Mouse (Mus musculus) layer of hippocampus, adult 9-11 months (tissue): ENCODE measurements around the gene Ldhb.
"Not testable (repeated sequence)": the region's sequence is repeated elsewhere in the genome, so short reads cannot be mapped to it uniquely, and the experiment has no call there.

Experiments used
- DNase-seq: peaks from one replicate; pipeline ENCODE4 v3.0.0; 2022

Gene Ldhb

DNA sequence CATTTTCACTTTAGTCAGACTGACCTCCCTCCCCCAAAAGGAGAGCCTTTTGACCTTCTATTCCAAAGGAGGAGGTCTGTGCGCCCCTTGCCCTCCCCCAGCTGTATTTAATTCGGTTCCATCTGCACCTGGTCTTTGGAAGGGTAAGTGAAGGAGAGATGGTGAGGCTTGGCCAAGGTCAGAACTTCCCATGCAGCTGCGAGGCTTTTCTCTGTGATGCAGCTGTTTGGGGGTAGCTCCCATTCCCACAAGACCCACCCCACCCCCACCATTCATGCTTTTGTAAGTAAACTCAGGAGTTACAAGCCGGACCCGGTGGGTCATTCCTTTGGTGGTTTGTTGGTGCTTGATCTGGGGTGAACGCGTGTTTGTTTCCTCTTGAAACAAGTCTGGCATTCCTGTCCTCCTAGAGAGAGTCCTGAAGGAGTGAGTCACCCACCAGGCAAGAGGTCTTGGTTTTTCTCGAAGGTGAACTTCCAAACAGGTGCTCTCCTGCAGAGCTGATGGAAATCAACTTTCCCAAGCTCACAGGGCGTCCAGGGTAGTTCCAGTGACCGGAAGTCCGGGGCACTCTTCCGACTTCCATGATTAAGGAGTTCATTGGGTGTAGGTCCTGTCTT is 3.9 kb upstream of the Ldhb start:
- no peak for DNase-seq

DNA sequence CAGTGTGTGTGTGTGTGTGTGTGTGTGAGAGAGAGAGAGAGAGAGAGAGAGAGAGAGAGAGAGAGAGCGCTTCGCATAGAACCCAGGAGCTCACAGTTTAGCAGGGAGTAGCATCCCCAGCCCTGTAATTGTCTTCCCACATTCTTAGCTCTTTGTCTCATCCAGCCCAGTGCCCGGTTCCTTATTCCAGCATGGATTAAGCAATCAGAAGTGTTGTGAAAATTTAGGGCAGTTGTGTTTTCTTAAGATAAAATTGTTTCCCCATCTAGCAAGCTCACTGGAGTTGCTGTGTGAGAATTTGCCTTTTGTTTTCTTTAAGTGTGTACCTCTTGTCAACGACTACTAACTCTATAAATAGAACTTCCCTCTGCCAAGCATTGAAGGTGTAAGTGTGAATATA is 906 bp upstream of the Ldhb start:
- DNase-seq, result no peak

DNA sequence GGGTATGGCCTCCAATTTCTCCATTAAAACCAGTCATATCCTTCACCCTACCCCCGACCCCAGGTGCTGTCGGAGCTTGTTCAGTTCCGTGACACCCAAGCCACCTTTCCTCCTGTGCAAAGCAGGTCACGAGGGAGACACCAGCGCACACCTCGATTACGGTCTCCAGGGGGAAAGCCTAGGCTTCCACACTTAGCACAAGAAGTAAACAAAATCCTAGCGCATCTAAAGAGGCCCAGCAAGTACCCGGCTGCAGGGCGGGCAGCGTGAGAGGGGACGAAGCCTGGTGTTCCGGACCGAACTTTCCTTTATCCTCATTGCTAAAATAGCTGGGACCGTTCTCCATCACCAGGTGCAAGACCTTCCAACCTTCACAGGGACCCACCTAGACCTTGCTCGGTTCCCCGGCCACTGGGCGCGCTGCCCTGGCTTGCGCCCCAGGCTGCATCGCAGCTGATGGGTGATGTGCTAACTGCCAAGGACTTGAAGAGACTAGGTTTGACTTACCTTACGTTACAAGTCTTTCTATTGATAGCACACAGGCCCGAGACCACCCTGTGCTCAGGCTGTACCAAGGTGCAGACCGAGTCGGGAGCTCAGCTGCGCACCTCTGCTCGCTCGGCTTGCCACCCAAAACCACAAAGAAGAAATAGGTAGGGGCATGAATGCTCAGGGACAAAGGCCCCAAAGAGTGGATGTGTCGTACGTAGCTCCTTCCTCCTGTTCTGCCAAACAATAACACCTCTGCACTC is 548 bp downstream of the Ldhb start:
- DNase-seq, result peak; percentile 26

GRCm38 (mm10) chr6:142506338-142507032 is 1.3 kb downstream of the Ldhb start:
- no peak for DNase-seq

- DNase-seq, result no peak
Measured at GRCm38 (mm10) chr6:142503601-142504000, 4.2 kb downstream of the Ldhb start.

GRCm38 (mm10) chr6:142502519-142503125 is 5.1 kb downstream of the Ldhb start:
- no peak for DNase-seq

DNA sequence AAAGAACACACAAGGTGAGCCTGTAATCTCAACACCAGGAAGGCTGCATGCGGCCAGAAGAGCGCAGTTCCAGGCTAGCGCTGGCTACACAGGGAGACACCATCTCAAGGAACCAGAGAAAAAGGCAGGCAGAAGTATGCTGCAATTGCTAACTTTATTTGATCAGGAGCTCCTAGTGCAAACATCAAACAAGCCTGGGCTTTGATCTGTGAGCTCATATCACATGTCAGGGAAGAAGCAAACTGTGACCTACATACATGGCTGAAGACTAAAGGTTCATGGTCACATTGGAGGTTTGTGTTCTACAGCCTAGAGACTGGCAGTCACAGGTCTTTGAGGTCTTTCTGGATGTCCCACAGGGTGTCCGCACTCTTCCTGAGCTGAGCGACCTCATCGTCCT is 17.6 kb downstream of the Ldhb start:
- not testable (repeated sequence) for DNase-seq

- no peak for DNase-seq
Measured at GRCm38 (mm10) chr6:142487638-142488037, 20.1 kb downstream of the Ldhb start.

DNA sequence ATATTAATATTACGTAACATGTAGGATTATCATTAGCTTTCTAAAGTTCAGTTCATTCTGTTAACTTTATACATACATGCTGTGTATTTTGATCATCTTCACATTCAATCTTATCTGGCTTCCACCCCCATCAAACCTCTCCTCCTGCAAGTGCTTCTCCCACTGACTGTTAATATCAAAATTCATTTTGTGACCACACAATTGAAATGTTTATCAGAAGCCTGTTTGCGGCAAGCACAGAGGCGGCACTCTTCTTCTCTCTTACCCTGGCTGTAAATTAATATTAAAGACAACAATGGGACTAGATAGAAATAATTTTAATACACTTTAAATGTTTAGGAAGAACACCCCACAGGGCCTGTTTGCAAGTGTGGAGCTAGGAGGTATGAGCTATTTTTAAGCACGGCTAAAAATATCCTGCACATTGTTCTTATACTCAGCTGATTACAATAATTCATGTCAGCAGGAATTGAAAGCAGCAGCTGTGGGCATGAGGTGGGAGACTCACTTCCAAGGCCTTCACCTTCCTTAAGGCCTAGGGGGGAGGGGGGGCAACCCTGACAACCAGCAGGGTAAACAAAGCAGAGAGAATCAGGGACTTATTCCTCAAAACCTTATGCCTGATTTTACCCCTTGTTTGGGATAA is 22.2 kb downstream of the Ldhb start:
- no peak for DNase-seq

- no peak for DNase-seq
Measured at GRCm38 (mm10) chr6:142477239-142477638, 30.5 kb downstream of the Ldhb start.

DNA sequence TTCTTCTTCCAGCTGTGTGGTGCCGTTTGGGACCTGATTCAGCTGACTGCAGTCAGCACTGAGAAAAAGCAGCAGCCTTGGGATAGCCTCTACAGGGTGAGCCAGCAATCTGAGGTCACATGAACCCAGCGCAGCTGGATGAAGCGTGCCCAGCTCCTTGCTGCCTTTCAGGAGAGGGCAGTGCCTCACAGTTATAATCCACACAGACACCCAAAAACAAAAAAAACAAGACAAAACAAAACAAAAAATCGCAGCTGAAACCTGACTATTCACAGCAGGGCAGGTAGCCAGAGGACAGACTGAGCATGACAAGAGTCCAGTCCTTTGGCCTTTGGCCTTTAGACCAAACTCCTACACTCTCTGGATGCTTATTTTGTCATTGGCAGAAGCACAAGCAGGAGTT is 35.0 kb downstream of the Ldhb start, which contains the start of gene Gys2:
Gene Gys2 (minus strand): TSS at position 309 of the 403 bp plus-strand sequence.
- no peak for DNase-seq

DNA sequence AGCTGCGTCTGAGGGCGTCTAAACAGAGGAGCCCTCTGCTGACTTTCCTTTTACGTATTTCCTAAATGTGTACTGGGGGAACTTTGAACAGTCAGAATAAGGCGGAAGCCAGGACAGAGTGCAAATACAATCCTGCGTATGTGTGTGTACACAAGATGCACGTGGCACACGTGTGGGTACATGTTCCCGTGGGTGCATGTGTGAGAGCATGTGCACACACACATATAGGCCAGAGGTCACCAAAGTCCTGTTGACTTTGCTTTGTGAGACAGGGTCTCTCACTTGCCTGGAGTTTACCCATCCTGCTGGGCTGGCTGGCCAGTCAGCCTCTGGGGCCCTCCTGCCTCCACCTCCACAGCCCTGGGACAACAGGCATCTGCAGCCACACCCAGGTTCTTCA is 36.6 kb downstream of the Ldhb start:
- no peak for DNase-seq

- DNase-seq, result no peak
Measured at GRCm38 (mm10) chr6:142469602-142470001, 38.2 kb downstream of the Ldhb start.

- no peak for DNase-seq
Measured at GRCm38 (mm10) chr6:142462194-142462593, 45.6 kb downstream of the Ldhb start.

- DNase-seq, result no peak
Measured at GRCm38 (mm10) chr6:142459017-142459678, 48.6 kb downstream of the Ldhb start.

- no peak for DNase-seq
Measured at GRCm38 (mm10) chr6:142458010-142458409, 49.7 kb downstream of the Ldhb start.

GRCm38 (mm10) chr6:142455314-142455996 is 52.3 kb downstream of the Ldhb start:
- peak; percentile 19 for DNase-seq

DNA sequence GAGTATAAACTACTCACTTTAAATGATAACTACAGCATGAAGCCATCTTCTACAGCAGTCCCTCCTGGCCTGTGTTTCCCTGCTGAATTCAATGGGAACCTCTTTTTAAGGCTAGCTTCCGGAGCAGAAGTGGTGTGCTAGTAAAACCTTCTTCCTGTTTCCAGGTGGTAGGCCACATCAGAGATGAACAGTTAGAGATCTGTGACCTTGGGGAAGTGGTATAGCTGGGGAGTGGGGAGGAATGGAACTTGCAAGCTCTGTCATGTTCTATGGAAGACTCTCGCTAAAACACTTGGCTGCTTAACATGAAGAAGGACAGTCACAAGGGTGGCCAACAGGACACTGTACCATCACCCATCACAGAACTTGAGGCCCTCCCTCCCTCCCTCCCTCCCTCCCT is 54.4 kb downstream of the Ldhb start:
- DNase-seq, result no peak

DNA sequence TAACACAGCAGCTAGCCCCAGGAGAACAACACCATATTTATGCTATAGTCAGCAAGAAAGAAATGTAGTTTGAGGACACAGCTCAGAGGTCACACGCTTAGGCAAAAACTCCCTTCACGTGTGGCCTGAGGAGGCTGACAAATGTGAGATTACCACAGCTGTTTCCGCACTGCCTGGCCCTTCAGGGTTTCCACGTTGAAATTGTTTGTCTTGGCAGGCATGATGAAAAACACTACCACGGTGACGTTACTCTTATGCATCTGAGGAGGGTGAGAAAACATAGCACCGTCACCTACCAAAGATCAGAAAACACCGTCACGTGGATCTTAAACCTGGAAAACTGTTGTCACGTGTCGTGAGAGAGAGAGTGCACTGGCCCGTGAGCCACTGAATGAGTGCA is 56.4 kb downstream of the Ldhb start:
- DNase-seq, result no peak
